Mouse (Mus musculus) lung, postnatal 36 days (tissue): ENCODE data around the gene Nfe2l1.
"Not testable (repeated sequence)": the region's sequence is repeated elsewhere in the genome, so short reads cannot be mapped to it uniquely, and the experiment has no call there.

Experiments used
- DNase-seq: peaks from one replicate; pipeline ENCODE4 v3.0.0; 2022; ENCODE audit warnings: mixed read lengths

The Nfe2l1 gene

GRCm38 (mm10) chr11:96829813-96830538 lies at the start of gene Nfe2l1:
Gene Nfe2l1 (minus strand): TSS chr11:96829968.
- peak; percentile 100 for DNase-seq

GRCm38 (mm10) chr11:96879359-96879758 lies 49.6 kb upstream of the Nfe2l1 start:
- no peak for DNase-seq

GRCm38 (mm10) chr11:96878715-96879114 lies 48.9 kb upstream of the Nfe2l1 start:
- no peak for DNase-seq

- no peak for DNase-seq
These were observed 47.3 kb upstream of the Nfe2l1 start for GRCm38 (mm10) chr11:96877071-96877470.

- no peak for DNase-seq
These were observed 46.7 kb upstream of the Nfe2l1 start for GRCm38 (mm10) chr11:96876300-96877040.

GRCm38 (mm10) chr11:96875745-96876144 lies 46.0 kb upstream of the Nfe2l1 start:
- DNase-seq = peak; percentile 49

- DNase-seq = no peak
These were observed 45.5 kb upstream of the Nfe2l1 start for GRCm38 (mm10) chr11:96875270-96875669.

GRCm38 (mm10) chr11:96873601-96874140 lies 43.9 kb upstream of the Nfe2l1 start:
- DNase-seq = no peak

- DNase-seq = no peak
These were observed 42.9 kb upstream of the Nfe2l1 start for GRCm38 (mm10) chr11:96872441-96873379.

GRCm38 (mm10) chr11:96867149-96867548 lies 37.4 kb upstream of the Nfe2l1 start:
- peak; percentile 81 for DNase-seq

- DNase-seq = peak; percentile 58
These were observed 33.6 kb upstream of the Nfe2l1 start for GRCm38 (mm10) chr11:96863206-96863995.

GRCm38 (mm10) chr11:96862534-96862933 lies 32.8 kb upstream of the Nfe2l1 start:
- DNase-seq = no peak

GRCm38 (mm10) chr11:96861878-96862289 lies 32.1 kb upstream of the Nfe2l1 start:
- DNase-seq = peak; percentile 96

GRCm38 (mm10) chr11:96861446-96861845 lies 31.7 kb upstream of the Nfe2l1 start:
- peak; percentile 60 for DNase-seq

GRCm38 (mm10) chr11:96860564-96860963 lies 30.8 kb upstream of the Nfe2l1 start:
- DNase-seq = peak; percentile 89

GRCm38 (mm10) chr11:96859635-96860034 lies 29.9 kb upstream of the Nfe2l1 start:
- no peak for DNase-seq

GRCm38 (mm10) chr11:96857446-96857845 lies 27.7 kb upstream of the Nfe2l1 start:
- no peak for DNase-seq

GRCm38 (mm10) chr11:96849681-96850467 lies 20.1 kb upstream of the Nfe2l1 start, which contains the start of gene Copz2:
Gene Copz2 (plus strand): TSS chr11:96849870.
- peak; percentile 30 for DNase-seq

- not testable (repeated sequence) for DNase-seq
These were observed 19.4 kb upstream of the Nfe2l1 start for GRCm38 (mm10) chr11:96849145-96849544.

- DNase-seq = no peak
These were observed 18.9 kb upstream of the Nfe2l1 start for GRCm38 (mm10) chr11:96848694-96849093.

GRCm38 (mm10) chr11:96847240-96847639 lies 17.5 kb upstream of the Nfe2l1 start:
- DNase-seq = no peak
